In the genomic region with DNA sequence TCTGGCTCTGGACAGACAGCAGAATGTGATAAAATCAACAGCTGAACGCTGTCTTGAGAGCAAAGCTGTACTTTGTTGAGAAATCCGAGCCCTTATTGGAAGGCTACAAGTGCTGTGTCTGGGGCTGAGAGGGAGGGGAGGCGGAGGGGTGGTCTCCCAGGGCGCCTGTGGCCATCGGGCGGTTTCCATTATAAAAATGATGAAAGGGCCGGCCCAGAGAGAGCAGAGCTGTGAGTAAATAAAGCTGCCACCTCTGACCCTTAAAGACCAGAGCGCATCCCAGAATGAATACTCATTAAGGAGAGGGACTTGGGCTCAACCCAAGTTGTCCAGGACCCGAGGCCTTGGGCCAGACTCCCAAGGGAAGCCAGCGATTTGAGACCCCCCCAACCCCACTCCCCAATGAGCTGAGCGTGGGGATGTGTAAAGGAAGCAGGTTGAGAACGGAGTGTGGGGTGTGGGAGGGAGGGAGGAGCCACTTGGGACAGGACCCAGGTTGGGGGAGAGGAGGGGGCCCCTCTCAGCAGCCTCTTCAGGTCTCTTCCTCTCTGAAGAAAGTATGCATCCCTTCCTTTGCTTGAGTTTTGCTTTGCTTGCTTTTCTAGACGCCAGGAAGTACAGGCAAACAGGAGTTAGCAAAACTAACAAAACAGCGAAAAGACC, we compare ENCODE assay signal across 24 mouse cellular contexts. TPM values are rescaled to one million over a fixed set of nuclear protein-coding genes. Genes with fewer than 3 reads are reported as not detected.
DNase-seq lines count a peak whose midpoint lies in the region; ATAC-seq and TF ChIP-seq lines count a peak whose summit lies in the region.
"Had no signal": no experiment of that assay in that cellular context is flagged by ENCODE, and none has a peak within 500 bp of the region (broad histone marks: within the 10 kb centered on the region; RNA-seq: fewer than 3 reads in every experiment).

No protein-coding gene starts in this region.

- H3K27ac ChIP-seq in kidney, embryonic 14.5 days (ENCODE audit: low read depth, low read length): no peak overlapping the region
- no peak overlapping the region for H3K27ac ChIP-seq in stomach, postnatal 0 days (replicated peaks)
- H3K27ac ChIP-seq: heart, adult 2 months; heart, embryonic 15.5 days; hindbrain, embryonic 12.5 days; left cerebral cortex, adult 2 months; limb, embryonic 10.5 days; macrophage; midbrain, embryonic 13.5 days had no signal

- H3K4me3 ChIP-seq in kidney, embryonic 14.5 days (ENCODE audit: low read length): no peak overlapping the region
- H3K4me3 ChIP-seq in stomach, postnatal 0 days (ENCODE audit: low read depth, low read length): no peak overlapping the region
- H3K4me3 ChIP-seq: erythroblast, embryonic 14.5 days; heart, adult 2 months; heart, embryonic 15.5 days; hindbrain, embryonic 12.5 days; limb, embryonic 10.5 days; midbrain, embryonic 13.5 days had no signal

- ATAC-seq in kidney, embryonic 14.5 days (ENCODE audit: low FRiP score, low TSS enrichment): no peak
- peak; percentile 15; the same call in 1 of the 2 replicates for ATAC-seq in stomach, postnatal 0 days (ENCODE audit: low FRiP score, low TSS enrichment)
- ATAC-seq: midbrain, embryonic 13.5 days; Patski had no signal

- H3K4me2 ChIP-seq in kidney, embryonic 14.5 days (replicated peaks; ENCODE audit: low read depth, low read length): no peak overlapping the region
- peak overlapping the region; percentile 18; the same call in 1 of the 2 replicates for H3K4me2 ChIP-seq in stomach, postnatal 0 days (replicated peaks; ENCODE audit: low read depth)
- H3K4me2 ChIP-seq: heart, embryonic 15.5 days; hindbrain, embryonic 12.5 days; liver, embryonic 11.5 days; midbrain, embryonic 13.5 days had no signal

- H3K36me3 ChIP-seq in kidney, embryonic 14.5 days (ENCODE audit: control insufficient read depth, insufficient read depth, low read length): no peaks in the 10 kb centered on the region
- no peaks in the 10 kb centered on the region for H3K36me3 ChIP-seq in stomach, postnatal 0 days (ENCODE audit: control insufficient read depth, insufficient read depth, low read length)
- H3K36me3 ChIP-seq: heart, embryonic 15.5 days; hindbrain, embryonic 12.5 days; limb, embryonic 10.5 days; midbrain, embryonic 13.5 days had no signal

- no peaks in the 10 kb centered on the region for H3K4me1 ChIP-seq in kidney, embryonic 14.5 days (ENCODE audit: control insufficient read depth, insufficient read depth, low read length)
- no peaks in the 10 kb centered on the region for H3K4me1 ChIP-seq in stomach, postnatal 0 days (replicated peaks; ENCODE audit: control insufficient read depth, insufficient read depth)
- H3K4me1 ChIP-seq: heart, embryonic 15.5 days had no signal

- TF ChIP-seq CTCF in stomach, postnatal 0 days (IDR thresholded peaks at IDR 0.05; ENCODE audit: low read depth): no peak

- peaks cover 72% of the 10 kb centered on the region for H3K27me3 ChIP-seq in kidney, embryonic 14.5 days (ENCODE audit: control insufficient read depth, insufficient read depth, low read length)
- H3K27me3 ChIP-seq in stomach, postnatal 0 days (ENCODE audit: control insufficient read depth, insufficient read depth, low read length): no peaks in the 10 kb centered on the region

- 16% methylated on average over 14 of the region's 14 CpGs for WGBS in kidney, embryonic 14.5 days
- WGBS in stomach, postnatal 0 days: 11% methylated on average over 14 of the region's 14 CpGs

- peak; percentile 92 for DNase-seq in heart, adult 11 months
- no peak for DNase-seq in heart, postnatal 4 days
- peak; percentile 51 to 69 for DNase-seq in kidney, postnatal 4 days
- DNase-seq in ovary, postnatal 14 days (ENCODE audit: low spot score): peak; percentile 15
- DNase-seq in ovary, adult 18-20 months (ENCODE audit: low spot score): no peak
- DNase-seq in stomach, postnatal 0 days (ENCODE audit: low spot score): no peak
- DNase-seq: adrenal gland, postnatal 25 days; cerebellum, adult 9-10 months; gastrocnemius, postnatal 10 days; kidney, adult 11 months; spleen, adult 18-20 months; thymus, postnatal 14 days had no signal

- no peaks in the 10 kb centered on the region for H3K9me3 ChIP-seq in kidney, embryonic 14.5 days (ENCODE audit: control insufficient read depth, low read length)
- no peaks in the 10 kb centered on the region for H3K9me3 ChIP-seq in stomach, postnatal 0 days (ENCODE audit: control insufficient read depth, low read length)
- H3K9me3 ChIP-seq: heart, embryonic 15.5 days; hindbrain, embryonic 12.5 days; limb, embryonic 10.5 days; midbrain, embryonic 13.5 days had no signal

- no peak overlapping the region for H3K9ac ChIP-seq in kidney, embryonic 14.5 days (ENCODE audit: low read depth, low read length)
- H3K9ac ChIP-seq in stomach, postnatal 0 days (ENCODE audit: low read length): no peak overlapping the region
- H3K9ac ChIP-seq: heart, embryonic 15.5 days; hindbrain, embryonic 12.5 days; midbrain, embryonic 13.5 days had no signal

- no peak for TF ChIP-seq EP300 in stomach, postnatal 0 days (optimal IDR thresholded peaks at IDR 0.05)

RNA-seq across cellular contexts. Expression of a gene that starts 18.4 kb away (rescaled TPM):
- 1 to 10 TPM in 1 of 2 experiments, under 1 TPM in 1; 0.88 to 1.4 TPM for total RNA-seq in heart, postnatal 4 days (2021)
- polyA plus RNA-seq in kidney, embryonic 14.5 days (2014; fragmentation: Nextera tagmentation; extraction: Ambion mirVana): 0.26 TPM in 1 of 2 replicates, not detected in the other
- polyA plus RNA-seq in stomach, postnatal 0 days (2015; fragmentation: Nextera tagmentation; extraction: Ambion mirVana): not detected in 2 replicates
- total RNA-seq: adrenal gland, postnatal 25 days; left cerebral cortex, adult 2 months had no signal
- polyA plus RNA-seq: cortical plate, adult 2 months; erythroblast, embryonic 14.5 days; macrophage; Patski had no signal

RNA-seq across cellular contexts. Expression of a gene that starts 57.1 kb away (rescaled TPM):
- 1 to 10 TPM; 5.1 to 6.2 TPM for total RNA-seq in heart, postnatal 4 days (2021)
- polyA plus RNA-seq in kidney, embryonic 14.5 days (2014; fragmentation: Nextera tagmentation; extraction: Ambion mirVana): 10.7 and 10.9 TPM in 2 replicates
- polyA plus RNA-seq in stomach, postnatal 0 days (2015; fragmentation: Nextera tagmentation; extraction: Ambion mirVana): 3.0 and 3.8 TPM in 2 replicates
- polyA plus RNA-seq: erythroblast, embryonic 14.5 days had no signal

Comparison
In these comparisons a context has a peak if more than half of its experiments do, and no peak if none do; other contexts are left out.
1. DNase-seq: peak in heart, adult 11 months (single experiment), kidney, postnatal 4 days (2 of 2) and ovary, postnatal 14 days (single experiment); none in heart, postnatal 4 days (single experiment), ovary, adult 18-20 months (single experiment) and stomach, postnatal 0 days (single experiment).